Mouse (Mus musculus) megakaryocyte, embryonic 14.5 days (primary cell): ENCODE data around the gene Lrfn1.

Experiments used
- FLI1 ChIP-seq: IDR thresholded peaks from 2 replicates; pipeline ENCODE4 v1.6.1; 2012; ENCODE audit warnings: low read length, inconsistent platforms, mixed read lengths
- GATA1 ChIP-seq: IDR thresholded peaks from 3 replicates; pipeline ENCODE4 v1.6.1; 2012; ENCODE audit warnings: mixed read lengths, low read length, inconsistent platforms, borderline replicate concordance

- no peak for TF ChIP-seq GATA1
- no peak for TF ChIP-seq FLI1
These were observed 11.0 kb upstream of the Lrfn1 start for GRCm38 (mm10) chr7:28440739-28441138.
